Comparison of ENCODE assay signal across 10 mouse cellular contexts in genomic region chr3:86143343-86143742, GRCm38 (mm10). TPM values are rescaled to one million over a fixed set of nuclear protein-coding genes. Genes with fewer than 3 reads are reported as not detected.
A peak's percentile ranks its signal among the peaks of the same experiment; 100 is the strongest.
DNase-seq lines count a peak whose midpoint lies in the region; ATAC-seq and TF ChIP-seq lines count a peak whose summit lies in the region.
"Had no signal": no experiment of that assay in that cellular context is flagged by ENCODE, and none has a peak within 500 bp of the region (broad histone marks: within the 10 kb centered on the region; RNA-seq: fewer than 3 reads in every experiment).

No protein-coding gene starts in this region.

- no peaks in the 10 kb centered on the region for H3K4me1 ChIP-seq in lung, embryonic 14.5 days (ENCODE audit: insufficient read depth)
- peaks cover 3% of the 10 kb centered on the region; the same call in 1 of the 2 replicates for H3K4me1 ChIP-seq in lung, postnatal 0 days (ENCODE audit: insufficient read depth, low read depth, low read length)
- peaks cover 1% of the 10 kb centered on the region for H3K4me1 ChIP-seq in bone marrow, adult 2 months (ENCODE audit: control insufficient read depth, insufficient read depth, low read length)
- peaks cover 24% of the 10 kb centered on the region for H3K4me1 ChIP-seq in hindbrain, embryonic 10.5 days (replicated peaks)
- peaks cover 20% of the 10 kb centered on the region for H3K4me1 ChIP-seq in midbrain, embryonic 15.5 days

- H3K27me3 ChIP-seq in lung, embryonic 14.5 days (ENCODE audit: insufficient read depth, low read length) = no peaks in the 10 kb centered on the region
- H3K27me3 ChIP-seq in lung, postnatal 0 days (replicated peaks; ENCODE audit: insufficient read depth, low read length) = no peaks in the 10 kb centered on the region
- no peaks in the 10 kb centered on the region for H3K27me3 ChIP-seq in hindbrain, embryonic 10.5 days (ENCODE audit: insufficient read depth, poor library complexity, severe bottlenecking)
- no peaks in the 10 kb centered on the region for H3K27me3 ChIP-seq in midbrain, embryonic 15.5 days (replicated peaks)
- H3K27me3 ChIP-seq: Patski had no signal

- no peak for TF ChIP-seq CTCF in lung, embryonic 14.5 days (IDR thresholded peaks at IDR 0.05; ENCODE audit: low read depth)
- TF ChIP-seq CTCF in lung, postnatal 0 days (IDR thresholded peaks at IDR 0.05) = no peak
- TF ChIP-seq CTCF in bone marrow, adult 2 months (IDR thresholded peaks at IDR 0.05; ENCODE audit: control insufficient read depth, insufficient read depth, low read length) = no peak

- TF ChIP-seq POLR2A in bone marrow, adult 2 months (IDR thresholded peaks at IDR 0.05; ENCODE audit: borderline replicate concordance, control insufficient read depth, low read depth, low read length) = peak; percentile 17; the same call in 1 of the 2 replicates

- H3K36me3 ChIP-seq in lung, embryonic 14.5 days (ENCODE audit: insufficient read depth) = peaks cover 32% of the 10 kb centered on the region
- peaks cover 13% of the 10 kb centered on the region; the same call in 1 of the 2 replicates for H3K36me3 ChIP-seq in lung, postnatal 0 days (ENCODE audit: insufficient read depth, low read length)
- H3K36me3 ChIP-seq in hindbrain, embryonic 10.5 days = peaks cover 32% of the 10 kb centered on the region
- peaks cover 17% of the 10 kb centered on the region; the same call in 1 of the 2 replicates for H3K36me3 ChIP-seq in midbrain, embryonic 15.5 days (replicated peaks)

- H3K4me2 ChIP-seq in lung, embryonic 14.5 days = no peak overlapping the region
- H3K4me2 ChIP-seq in lung, postnatal 0 days (replicated peaks; ENCODE audit: low read depth, low read length) = no peak overlapping the region
- H3K4me2 ChIP-seq in midbrain, embryonic 15.5 days = no peak overlapping the region

- no peaks in the 10 kb centered on the region for H3K9me3 ChIP-seq in lung, embryonic 14.5 days (ENCODE audit: low read depth, low read length)
- H3K9me3 ChIP-seq in lung, postnatal 0 days (ENCODE audit: low read length) = no peaks in the 10 kb centered on the region
- H3K9me3 ChIP-seq in hindbrain, embryonic 10.5 days = no peaks in the 10 kb centered on the region
- H3K9me3 ChIP-seq in midbrain, embryonic 15.5 days = no peaks in the 10 kb centered on the region
- H3K9me3 ChIP-seq: heart, embryonic 10.5 days had no signal

- no peak for DNase-seq in lung, embryonic 14.5 days
- no peak for DNase-seq in lung, postnatal 0 days (ENCODE audit: low spot score)
- DNase-seq in hindbrain, embryonic 10.5 days (ENCODE audit: low spot score) = no peak
- no peak for DNase-seq in embryo, embryonic 11 days
- no peak for DNase-seq in gastrocnemius, postnatal 25 days
- DNase-seq: kidney, adult 18-20 months had no signal

- H3K27ac ChIP-seq in lung, embryonic 14.5 days (ENCODE audit: low read depth) = no peak overlapping the region
- H3K27ac ChIP-seq in lung, postnatal 0 days (ENCODE audit: low read length) = no peak overlapping the region
- H3K27ac ChIP-seq in bone marrow, adult 2 months (ENCODE audit: control insufficient read depth, insufficient read depth, low read depth, low read length, poor library complexity) = peak overlapping the region; percentile 75
- H3K27ac ChIP-seq in hindbrain, embryonic 10.5 days = no peak overlapping the region
- H3K27ac ChIP-seq in midbrain, embryonic 15.5 days = no peak overlapping the region

- no peak overlapping the region for H3K4me3 ChIP-seq in lung, embryonic 14.5 days (ENCODE audit: low read depth, low read length)
- H3K4me3 ChIP-seq in lung, postnatal 0 days (ENCODE audit: low read depth, low read length) = no peak overlapping the region
- no peak overlapping the region for H3K4me3 ChIP-seq in bone marrow, adult 2 months (replicated peaks; ENCODE audit: control insufficient read depth, low read depth, low read length)
- H3K4me3 ChIP-seq in hindbrain, embryonic 10.5 days = 0 out of 2 replicates have a peak overlapping the region, but pooled peaks have one; percentile 98
- no peak overlapping the region for H3K4me3 ChIP-seq in midbrain, embryonic 15.5 days

- 81% methylated on average over 6 of the region's 6 CpGs for WGBS in lung, embryonic 14.5 days
- WGBS in lung, postnatal 0 days = 76% methylated on average over 6 of the region's 6 CpGs
- WGBS in bone marrow, adult 2 months = 77% methylated on average over 6 of the region's 6 CpGs
- 84% methylated on average over 6 of the region's 6 CpGs for WGBS in hindbrain, embryonic 10.5 days
- WGBS in midbrain, embryonic 15.5 days = 87% methylated on average over 6 of the region's 6 CpGs

- ATAC-seq in lung, embryonic 14.5 days (ENCODE audit: insufficient read depth) = peak; percentile 2; the same call in 1 of the 2 replicates
- ATAC-seq in lung, postnatal 0 days = no peak
- peak; percentile 1; the same call in 1 of the 2 replicates for ATAC-seq in midbrain, embryonic 15.5 days (replicated peaks)

- TF ChIP-seq EP300 in lung, postnatal 0 days (IDR thresholded peaks at IDR 0.05) = no peak

- no peak overlapping the region for H3K9ac ChIP-seq in lung, embryonic 14.5 days
- H3K9ac ChIP-seq in lung, postnatal 0 days (replicated peaks; ENCODE audit: low read depth) = no peak overlapping the region
- no peak overlapping the region for H3K9ac ChIP-seq in midbrain, embryonic 15.5 days

RNA-seq across cellular contexts. Expression of gene Rps3a1, which starts 0.8 kb away (rescaled TPM):
- 1,473 and 1,526 TPM in 2 replicates for polyA plus RNA-seq in lung, embryonic 14.5 days (2014; fragmentation: Nextera tagmentation; extraction: Ambion mirVana)
- polyA plus RNA-seq in lung, postnatal 0 days (2015; fragmentation: Nextera tagmentation; extraction: Ambion mirVana) = 946 and 953 TPM in 2 replicates
- 1,120 and 1,318 TPM in 2 replicates for polyA plus RNA-seq in bone marrow, adult 2 months (2011; ENCODE audit: insufficient read depth, insufficient read length, low replicate concordance, missing spikeins)
- polyA plus RNA-seq in hindbrain, embryonic 10.5 days (2016; fragmentation: Nextera tagmentation; extraction: Ambion mirVana) = 978 and 1,090 TPM in 2 replicates
- polyA plus RNA-seq in midbrain, embryonic 15.5 days (2015; fragmentation: Nextera tagmentation; extraction: Ambion mirVana) = 475 and 483 TPM in 2 replicates
- total RNA-seq in gastrocnemius, postnatal 25 days (2021) = 100 to 1,000 TPM; 337 to 372 TPM
